Mouse (Mus musculus): Measurements from ENCODE around the gene Entr1. TPM values are rescaled to one million over a fixed set of nuclear protein-coding genes. Genes with fewer than 3 reads are reported as not detected.

Gene Entr1
- 23.9 TPM for polyA plus RNA-seq (2014; fragmentation: Illumina TruSeq; extraction: RNeasy Lipid Tissue Mini Kit (QIAGEN cat#74804))

GRCm38 (mm10) chr2:26389154-26389690 is at the start of gene Entr1, which contains the start of gene Pmpca:
TSS of gene Entr1 (minus strand) at chr2:26389316.
TSS of gene Pmpca (plus strand) at chr2:26389339.

GRCm38 (mm10) chr2:26408515-26409356 is 19.6 kb upstream of the Entr1 start, which contains the start of gene Inpp5e:
TSS of gene Inpp5e (minus strand) at chr2:26409203.

GRCm38 (mm10) chr2:26380131-26380771 is 8.9 kb downstream of the Entr1 start, which contains the start of gene Snapc4:
TSS of gene Snapc4 (minus strand) at chr2:26380653.

GRCm38 (mm10) chr2:26360772-26361171 is 28.3 kb downstream of the Entr1 start, which contains the start of gene Card9:
TSS of gene Card9 (minus strand) at chr2:26360918.

DNA sequence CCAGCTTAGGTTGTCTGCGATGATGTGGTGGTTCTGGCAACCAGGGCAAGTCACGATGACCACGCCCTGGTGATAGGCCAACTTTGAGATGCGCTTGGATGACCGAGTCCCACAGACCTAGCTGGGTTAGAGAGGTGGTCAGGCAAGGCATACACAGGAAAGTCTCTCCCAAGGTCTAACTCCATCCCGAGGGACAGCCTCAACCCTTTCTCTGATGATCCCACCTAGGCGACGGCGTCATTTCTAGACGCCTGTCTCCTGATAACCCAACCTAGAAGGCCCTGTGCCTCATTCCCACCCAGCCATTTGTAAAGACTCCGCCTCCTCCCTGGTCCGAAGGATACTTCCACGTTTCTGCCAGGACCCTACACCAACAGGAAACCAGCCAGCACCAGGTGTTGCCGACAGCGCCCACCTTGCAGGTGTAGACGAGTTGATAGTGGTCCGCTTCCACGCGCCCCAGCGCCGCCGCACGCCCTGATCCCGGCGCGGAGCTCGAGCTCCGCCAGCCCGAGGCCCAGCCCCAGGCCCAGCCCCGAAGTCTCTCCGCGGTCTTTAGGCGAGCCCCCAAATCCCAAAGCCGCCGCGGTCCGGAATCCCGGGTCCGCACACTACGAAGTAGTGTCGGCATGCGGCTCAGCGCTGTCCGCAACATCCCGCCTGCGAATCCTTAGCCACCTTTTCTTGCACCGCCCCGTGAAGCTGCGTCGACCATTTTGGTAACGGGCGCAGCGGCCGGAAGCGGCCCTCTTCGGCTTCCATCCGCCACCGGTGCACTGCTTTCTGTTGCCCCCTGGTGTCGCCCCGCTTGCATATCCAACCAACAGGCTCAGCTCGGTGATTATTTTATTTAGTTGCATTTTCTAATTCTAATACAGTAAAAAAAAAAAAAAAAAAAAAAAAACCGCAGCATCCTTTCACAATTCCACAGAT is 37.5 kb downstream of the Entr1 start, which contains the start of gene Dnlz:
Gene Dnlz (minus strand): TSS at position 753 of the 933 bp plus-strand sequence.

Other genes starting within 250 kb of the Entr1 start
- not detected for gene Lhx3, start 181.0 kb downstream of the Entr1 start, polyA plus RNA-seq (2014; fragmentation: Illumina TruSeq; extraction: RNeasy Lipid Tissue Mini Kit (QIAGEN cat#74804))
- 23.4 TPM for gene Qsox2, start 151.8 kb downstream of the Entr1 start, polyA plus RNA-seq (2014; fragmentation: Illumina TruSeq; extraction: RNeasy Lipid Tissue Mini Kit (QIAGEN cat#74804))
- gene Ccdc187, start 94.8 kb downstream of the Entr1 start, polyA plus RNA-seq (2014; fragmentation: Illumina TruSeq; extraction: RNeasy Lipid Tissue Mini Kit (QIAGEN cat#74804)), result 1.00 TPM
- 2.8 TPM for gene Gpsm1, start 73.8 kb downstream of the Entr1 start, polyA plus RNA-seq (2014; fragmentation: Illumina TruSeq; extraction: RNeasy Lipid Tissue Mini Kit (QIAGEN cat#74804))
- 0.48 TPM for gene Dnlz, start 37.2 kb downstream of the Entr1 start, polyA plus RNA-seq (2014; fragmentation: Illumina TruSeq; extraction: RNeasy Lipid Tissue Mini Kit (QIAGEN cat#74804))
- gene Card9, start 28.4 kb downstream of the Entr1 start, polyA plus RNA-seq (2014; fragmentation: Illumina TruSeq; extraction: RNeasy Lipid Tissue Mini Kit (QIAGEN cat#74804)), result not detected
- 8.7 TPM for gene Snapc4, start 8.7 kb downstream of the Entr1 start, polyA plus RNA-seq (2014; fragmentation: Illumina TruSeq; extraction: RNeasy Lipid Tissue Mini Kit (QIAGEN cat#74804))
- 139 TPM for gene Pmpca, start within 50 bp of the Entr1 start, polyA plus RNA-seq (2014; fragmentation: Illumina TruSeq; extraction: RNeasy Lipid Tissue Mini Kit (QIAGEN cat#74804))
- 7.0 TPM for gene Inpp5e, start 19.9 kb upstream of the Entr1 start, polyA plus RNA-seq (2014; fragmentation: Illumina TruSeq; extraction: RNeasy Lipid Tissue Mini Kit (QIAGEN cat#74804))
- gene Sec16a, start 55.9 kb upstream of the Entr1 start, polyA plus RNA-seq (2014; fragmentation: Illumina TruSeq; extraction: RNeasy Lipid Tissue Mini Kit (QIAGEN cat#74804)), result 55.8 TPM
- 1.4 TPM for gene Notch1, start 127.3 kb upstream of the Entr1 start, polyA plus RNA-seq (2014; fragmentation: Illumina TruSeq; extraction: RNeasy Lipid Tissue Mini Kit (QIAGEN cat#74804))
- gene Egfl7, start 190.7 kb upstream of the Entr1 start, polyA plus RNA-seq (2014; fragmentation: Illumina TruSeq; extraction: RNeasy Lipid Tissue Mini Kit (QIAGEN cat#74804)), result 3.4 TPM
- gene Gm20532, start 197.3 kb upstream of the Entr1 start, polyA plus RNA-seq (2014; fragmentation: Illumina TruSeq; extraction: RNeasy Lipid Tissue Mini Kit (QIAGEN cat#74804)), result not detected
- gene Agpat2, start 215.1 kb upstream of the Entr1 start, polyA plus RNA-seq (2014; fragmentation: Illumina TruSeq; extraction: RNeasy Lipid Tissue Mini Kit (QIAGEN cat#74804)), result 1.1 TPM
- gene Fam69b, start 239.1 kb upstream of the Entr1 start, polyA plus RNA-seq (2014; fragmentation: Illumina TruSeq; extraction: RNeasy Lipid Tissue Mini Kit (QIAGEN cat#74804)), result not detected